Mouse (Mus musculus) forebrain, embryonic 16.5 days (tissue): Measurements from ENCODE around the gene Grk6. TPM values are rescaled to one million over a fixed set of nuclear protein-coding genes. Genes with fewer than 3 reads are reported as not detected.

Experiments
- ATAC-seq: fragments of 200-750 bp; cut with Nextera tagmentation; 2 replicates; pipeline ENCODE4 v1.8.0; 2017; ENCODE audit warnings: mild to moderate bottlenecking, moderate library complexity
- H3K27ac ChIP-seq: fragments of 300-500 bp; sonication (generic); 2 replicates; pipeline ENCODE4 v1.5.1; 2014; ENCODE audit warnings: low read length, control low read depth
- H3K27me3 ChIP-seq: fragments of 300-500 bp; sonication (generic); replicated peaks from 2 replicates; pipeline ENCODE4 v1.6.1; 2014; ENCODE audit warnings: low read length; ENCODE audit not compliant: control insufficient read depth, insufficient read depth
- H3K36me3 ChIP-seq: fragments of 300-500 bp; sonication (generic); 2 replicates; pipeline ENCODE4 v1.6.1; 2014; ENCODE audit not compliant: control insufficient read depth, insufficient read depth
- H3K4me1 ChIP-seq: fragments of 300-500 bp; sonication (generic); replicated peaks from 2 replicates; pipeline ENCODE4 v1.6.1; 2014; ENCODE audit warnings: low read length; ENCODE audit not compliant: control insufficient read depth, insufficient read depth
- H3K4me2 ChIP-seq: fragments of 300-500 bp; sonication (generic); 2 replicates; pipeline ENCODE4 v1.6.1; 2014; ENCODE audit warnings: mild to moderate bottlenecking, low read length, control low read depth
- H3K4me3 ChIP-seq: fragments of 300-500 bp; sonication (generic); replicated peaks from 2 replicates; pipeline ENCODE4 v1.5.1; 2014; ENCODE audit warnings: mild to moderate bottlenecking, low read length, control low read depth
- H3K9ac ChIP-seq: fragments of 300-500 bp; sonication (generic); replicated peaks from 2 replicates; pipeline ENCODE4 v1.6.1; 2014; ENCODE audit warnings: low read depth, low read length, control low read depth
- H3K9me3 ChIP-seq: fragments of 300-500 bp; sonication (generic); 2 replicates; pipeline ENCODE4 v1.6.1; 2016; ENCODE audit warnings: low read length; ENCODE audit not compliant: control insufficient read depth
- WGBS: fragments of 180-500 bp; shearing (Covaris S2); extraction: QIAGEN DNeasy Blood & Tissue Kit; methylation state at CpG from one replicate; pipeline ENCODE4 v1.1.7; 2014; 5-methylcytosine and 5-hydroxymethylcytosine counted together
- polyA plus RNA-seq: library from polyadenylated mRNA; unstranded; fragments of >200 nt; fragmentation: Nextera tagmentation; extraction: Ambion mirVana; gene quantifications from 2 replicates; pipeline ENCODE4 v1.2.1, GENCODE M21; 2015

The Grk6 gene
- polyA plus RNA-seq, 1 experiment from 2014 or later = 40.1 TPM

DNA sequence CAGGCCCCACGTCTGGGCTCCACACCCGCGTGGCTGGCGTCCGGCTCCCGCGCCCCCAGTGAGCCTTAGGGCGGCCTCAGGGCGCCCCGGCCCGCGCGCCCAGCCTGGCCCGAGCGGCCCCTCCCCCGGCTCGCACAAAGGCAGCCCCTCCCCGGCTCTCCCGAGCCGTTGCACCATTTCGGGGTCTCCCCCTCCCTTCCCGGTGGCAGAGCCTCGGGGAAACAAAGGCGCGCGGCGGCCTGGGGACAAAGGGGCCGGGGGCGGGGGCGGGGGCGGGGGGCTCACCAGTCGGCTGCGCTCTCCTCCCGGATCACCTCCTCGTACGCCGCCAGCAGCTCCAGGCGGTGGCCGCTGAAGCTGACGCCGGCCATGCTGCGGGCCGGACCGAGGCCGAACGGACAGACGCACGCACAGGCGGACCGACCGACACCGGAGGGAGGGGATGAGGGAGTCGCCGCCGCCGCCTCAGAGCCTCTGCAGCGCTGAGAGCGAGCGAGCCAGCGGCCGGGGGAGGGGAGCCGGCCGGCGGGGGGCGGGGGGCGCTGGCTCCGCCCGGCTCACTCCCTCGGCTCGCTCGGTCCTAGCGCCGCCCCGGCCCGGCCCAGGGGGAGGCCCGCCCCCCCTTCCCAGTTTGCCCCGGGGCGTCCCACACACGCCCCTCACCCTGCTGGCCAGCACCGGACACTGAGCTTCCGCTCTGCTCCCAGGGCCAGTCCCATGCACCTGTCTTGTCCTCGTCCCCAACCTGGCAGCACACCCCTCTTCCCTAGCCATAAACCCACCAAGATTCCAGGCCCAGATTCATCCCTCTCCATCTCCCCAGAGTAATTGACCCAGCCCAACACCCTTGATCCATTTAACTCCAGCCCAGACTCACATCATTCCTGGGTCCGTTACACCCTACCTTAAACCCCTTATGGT is 43.0 kb downstream of the Grk6 start, which contains the start of gene Dbn1:
Dbn1 (minus strand) TSS at position 534 of the 921 bp plus-strand sequence.
- Histone ChIP-seq H3K4me2 (peak within 1 kb of the TSS; percentile 89), H3K4me1 (peaks cover 42% of the 10 kb centered on the region), H3K27ac (peak within 1 kb of the TSS; percentile 97), H3K9me3 (no peaks in the 10 kb centered on the region), H3K36me3 (no peaks in the 10 kb centered on the region), H3K4me3 (peak within 1 kb of the TSS; percentile 67), H3K9ac (peak within 1 kb of the TSS; percentile 98), H3K27me3 (no peaks in the 10 kb centered on the region)
- peak; percentile 84 for ATAC-seq
- under 1% methylated on average over 44 of the region's 83 CpGs for WGBS

DNA sequence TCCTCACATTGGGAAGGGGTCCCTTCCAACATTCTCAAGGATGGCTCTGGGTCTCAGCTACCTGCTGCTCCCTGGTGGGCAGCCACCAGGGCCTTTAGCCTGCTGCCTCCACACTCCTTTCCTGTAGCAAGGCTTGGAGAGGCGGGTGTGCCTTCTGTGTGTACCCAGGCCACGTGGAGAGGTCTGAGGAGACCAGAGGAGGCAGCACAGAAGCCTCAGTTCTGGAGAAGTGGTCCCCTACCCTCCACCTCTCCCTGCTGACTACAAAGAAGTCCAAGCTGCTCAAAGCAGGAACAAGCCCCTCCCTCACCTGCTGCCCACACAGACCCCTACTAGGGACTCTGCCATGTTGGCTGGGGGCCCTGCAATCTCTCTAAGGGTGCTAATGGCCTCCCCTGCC is 49.4 kb downstream of the Grk6 start:
- Histone ChIP-seq H3K27ac (0 out of 2 replicates have a peak overlapping the region, but pooled peaks have one; percentile 8), H3K9ac (no peak overlapping the region), H3K36me3 (peaks cover 2% of the 10 kb centered on the region; the same call in 1 of the 2 replicates), H3K4me3 (no peak overlapping the region), H3K27me3 (no peaks in the 10 kb centered on the region), H3K9me3 (no peaks in the 10 kb centered on the region), H3K4me1 (peaks cover 32% of the 10 kb centered on the region), H3K4me2 (no peak overlapping the region)
- peak; percentile 8; the same call in 1 of the 2 replicates for ATAC-seq
- WGBS = 29% methylated on average over 2 of the region's 2 CpGs

- Histone ChIP-seq H3K27ac (peak overlapping the region; percentile 31; the same call in 1 of the 2 replicates), H3K4me3 (no peak overlapping the region), H3K4me2 (peak overlapping the region; percentile 6; the same call in 1 of the 2 replicates), H3K9me3 (no peaks in the 10 kb centered on the region), H3K27me3 (no peaks in the 10 kb centered on the region), H3K4me1 (peaks cover 32% of the 10 kb centered on the region), H3K36me3 (peaks cover 2% of the 10 kb centered on the region; the same call in 1 of the 2 replicates), H3K9ac (no peak overlapping the region)
- peak; percentile 76 for ATAC-seq
- 13% methylated on average over 18 of the region's 18 CpGs for WGBS
These were observed 50.2 kb downstream of the Grk6 start for GRCm38 (mm10) chr13:55494883-55495621.

GRCm38 (mm10) chr13:55495702-55496101 is 50.8 kb downstream of the Grk6 start:
- Histone ChIP-seq H3K4me1 (peaks cover 32% of the 10 kb centered on the region), H3K4me2 (peak overlapping the region; percentile 22), H3K9ac (no peak overlapping the region), H3K27ac (peak overlapping the region; percentile 57), H3K27me3 (no peaks in the 10 kb centered on the region), H3K9me3 (no peaks in the 10 kb centered on the region), H3K4me3 (no peak overlapping the region), H3K36me3 (peaks cover 2% of the 10 kb centered on the region; the same call in 1 of the 2 replicates)
- 14% methylated on average over 4 of the region's 4 CpGs for WGBS
- peak; percentile 29; the same call in 1 of the 2 replicates for ATAC-seq

GRCm38 (mm10) chr13:55496661-55497060 is 51.8 kb downstream of the Grk6 start:
- no peak overlapping the region for H3K27ac ChIP-seq
- H3K9me3 ChIP-seq = no peaks in the 10 kb centered on the region
- H3K27me3 ChIP-seq = no peaks in the 10 kb centered on the region
- ATAC-seq = no peak
- peaks cover 2% of the 10 kb centered on the region; the same call in 1 of the 2 replicates for H3K36me3 ChIP-seq
- 87% methylated on average over 6 of the region's 6 CpGs for WGBS
- H3K4me1 ChIP-seq = peaks cover 32% of the 10 kb centered on the region
- no peak overlapping the region for H3K4me2 ChIP-seq
- no peak overlapping the region for H3K4me3 ChIP-seq
- no peak overlapping the region for H3K9ac ChIP-seq

GRCm38 (mm10) chr13:55498906-55499305 is 54.0 kb downstream of the Grk6 start:
- no peak overlapping the region for H3K4me2 ChIP-seq
- H3K4me3 ChIP-seq = no peak overlapping the region
- no peak for ATAC-seq
- H3K9ac ChIP-seq = no peak overlapping the region; the same call in 1 of the 2 replicates
- peaks cover 32% of the 10 kb centered on the region for H3K4me1 ChIP-seq
- peaks cover 2% of the 10 kb centered on the region; the same call in 1 of the 2 replicates for H3K36me3 ChIP-seq
- no peak overlapping the region for H3K27ac ChIP-seq
- no peaks in the 10 kb centered on the region for H3K27me3 ChIP-seq
- 53% methylated on average over 11 of the region's 11 CpGs for WGBS
- H3K9me3 ChIP-seq = no peaks in the 10 kb centered on the region

- Histone ChIP-seq H3K9ac (no peak overlapping the region), H3K27ac (no peak overlapping the region), H3K36me3 (peaks cover 2% of the 10 kb centered on the region; the same call in 1 of the 2 replicates), H3K4me2 (no peak overlapping the region), H3K4me3 (no peak overlapping the region), H3K4me1 (peaks cover 18% of the 10 kb centered on the region), H3K9me3 (no peaks in the 10 kb centered on the region), H3K27me3 (no peaks in the 10 kb centered on the region)
- WGBS = 88% methylated on average over 10 of the region's 10 CpGs
- no peak for ATAC-seq
These were observed 55.7 kb downstream of the Grk6 start for GRCm38 (mm10) chr13:55500575-55500974.

DNA sequence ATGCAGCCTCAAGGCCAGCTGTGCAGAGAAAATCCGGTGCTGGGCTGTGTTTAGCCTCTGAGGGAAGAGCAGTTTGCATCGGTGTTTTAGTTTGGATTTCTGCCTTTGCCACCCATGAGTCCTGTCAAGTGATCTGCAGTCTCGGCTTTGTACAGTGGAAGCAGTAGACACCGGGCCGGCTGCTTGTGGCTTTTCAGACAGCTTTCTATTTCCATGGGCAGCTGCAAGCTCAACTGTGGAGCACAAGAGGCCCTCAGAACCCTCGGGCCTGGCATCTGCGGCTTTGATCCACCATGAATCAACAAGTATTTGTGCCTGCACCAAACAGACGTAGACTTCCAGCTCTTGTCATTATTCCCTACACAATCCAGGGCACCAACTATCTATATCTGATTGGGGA is 57.5 kb downstream of the Grk6 start:
- no peak overlapping the region for H3K4me3 ChIP-seq
- peaks cover 6% of the 10 kb centered on the region for H3K36me3 ChIP-seq

GRCm38 (mm10) chr13:55504390-55504789 is 59.5 kb downstream of the Grk6 start:
- Histone ChIP-seq H3K4me3 (no peak overlapping the region), H3K27me3 (no peaks in the 10 kb centered on the region), H3K9ac (no peak overlapping the region), H3K36me3 (peaks cover 6% of the 10 kb centered on the region), H3K27ac (no peak overlapping the region), H3K9me3 (no peaks in the 10 kb centered on the region), H3K4me2 (no peak overlapping the region), H3K4me1 (no peaks in the 10 kb centered on the region)
- WGBS = 86% methylated on average over 5 of the region's 5 CpGs
- no peak for ATAC-seq

More for the DNA sequence above, 57.5 kb downstream of the Grk6 start:
- no peak for ATAC-seq
- H3K4me1 ChIP-seq = peaks cover 6% of the 10 kb centered on the region; the same call in 1 of the 2 replicates
- no peaks in the 10 kb centered on the region for H3K9me3 ChIP-seq
- H3K9ac ChIP-seq = no peak overlapping the region
- H3K27ac ChIP-seq = no peak overlapping the region
- no peak overlapping the region for H3K4me2 ChIP-seq
- WGBS = 79% methylated on average over 8 of the region's 8 CpGs
- H3K27me3 ChIP-seq = no peaks in the 10 kb centered on the region
